Mouse (Mus musculus) stomach, postnatal 0 days (tissue): Measurements from ENCODE around the gene Mmp15. TPM values are rescaled to one million over a fixed set of nuclear protein-coding genes. Genes with fewer than 3 reads are reported as not detected.
A peak's percentile ranks its signal among the peaks of the same experiment; 100 is the strongest.

Experiments used
- ATAC-seq: fragments of 200-750 bp; cut with Nextera tagmentation; 2 replicates; pipeline ENCODE4 v1.8.0; 2017; ENCODE audit not compliant: low FRiP score, low TSS enrichment
- DNase-seq: peaks from one replicate; pipeline ENCODE4 v3.0.0-alpha.2; 2016; ENCODE audit warnings: low spot score
- H3K27ac ChIP-seq: fragments of 300-500 bp; sonication (generic); replicated peaks from 2 replicates; pipeline ENCODE4 v1.5.1; 2014; ENCODE audit warnings: mild to moderate bottlenecking, control low read depth
- H3K27me3 ChIP-seq: fragments of 300-500 bp; sonication (generic); 2 replicates; pipeline ENCODE4 v1.6.1; 2014; ENCODE audit warnings: low read length; ENCODE audit not compliant: control insufficient read depth, insufficient read depth
- H3K36me3 ChIP-seq: fragments of 300-500 bp; sonication (generic); 2 replicates; pipeline ENCODE4 v1.6.1; 2014; ENCODE audit warnings: low read length, mixed read lengths; ENCODE audit not compliant: control insufficient read depth, insufficient read depth
- H3K4me1 ChIP-seq: fragments of 300-500 bp; sonication (generic); replicated peaks from 2 replicates; pipeline ENCODE4 v1.6.1; 2014; ENCODE audit warnings: antibody characterized with exemption; ENCODE audit not compliant: control insufficient read depth, insufficient read depth
- H3K4me2 ChIP-seq: fragments of 300-500 bp; sonication (generic); replicated peaks from 2 replicates; pipeline ENCODE4 v1.6.1; 2014; ENCODE audit warnings: low read depth, mild to moderate bottlenecking, control low read depth, moderate library complexity
- H3K4me3 ChIP-seq: fragments of 300-500 bp; sonication (generic); 2 replicates; pipeline ENCODE4 v1.5.1; 2014; ENCODE audit warnings: low read depth, low read length, control low read depth
- H3K9ac ChIP-seq: fragments of 300-500 bp; sonication (generic); 2 replicates; pipeline ENCODE4 v1.6.1; 2014; ENCODE audit warnings: mild to moderate bottlenecking, low read length, control low read depth, mixed read lengths
- H3K9me3 ChIP-seq: fragments of 300-500 bp; sonication (generic); 2 replicates; pipeline ENCODE4 v1.6.1; 2016; ENCODE audit warnings: low read length; ENCODE audit not compliant: control insufficient read depth
- CTCF ChIP-seq: IDR thresholded peaks from 2 replicates; pipeline ENCODE4 v1.5.1; 2016; ENCODE audit warnings: antibody characterized with exemption, low read depth, mild to moderate bottlenecking, moderate library complexity
- EP300 ChIP-seq: optimal IDR thresholded peaks from 2 replicates; pipeline ENCODE3; 2016; ENCODE audit warnings: antibody characterized with exemption
- WGBS: fragments of 180-500 bp; shearing (Covaris S2); extraction: QIAGEN DNeasy Blood & Tissue Kit; methylation state at CpG from one replicate; pipeline ENCODE4 v1.1.7; 2014; 5-methylcytosine and 5-hydroxymethylcytosine counted together
- polyA plus RNA-seq: library from polyadenylated mRNA; unstranded; fragments of >200 nt; fragmentation: Nextera tagmentation; extraction: Ambion mirVana; gene quantifications from 2 replicates; pipeline ENCODE4 v1.2.1, GENCODE M21; 2015

The Mmp15 gene
- polyA plus RNA-seq, 1 experiment from 2014 or later = 19.0 TPM

GRCm38 (mm10) chr8:95346643-95347545, 5.2 kb upstream of the Mmp15 start:
- Histone ChIP-seq H3K9me3 (no peaks in the 10 kb centered on the region), H3K36me3 (no peaks in the 10 kb centered on the region; the same call in 1 of the 2 replicates), H3K27me3 (no peaks in the 10 kb centered on the region), H3K4me1 (0 out of 2 replicates have a peak, but pooled peaks cover 3% of the 10 kb centered on the region), H3K4me2 (no peak overlapping the region), H3K27ac (no peak overlapping the region), H3K9ac (no peak overlapping the region), H3K4me3 (no peak overlapping the region)
- TF ChIP-seq CTCF (peak; percentile 87), EP300 (no peak)
- peak; percentile 78 for DNase-seq
- 0 out of 2 replicates have a peak, but pooled peaks have one; percentile 6 for ATAC-seq
- WGBS = 21% methylated on average over 8 of the region's 8 CpGs

GRCm38 (mm10) chr8:95348356-95348755, 3.7 kb upstream of the Mmp15 start:
- no peak overlapping the region for H3K4me3 ChIP-seq
- H3K9me3 ChIP-seq = no peaks in the 10 kb centered on the region
- WGBS = 79% methylated on average over 2 of the region's 2 CpGs
- no peak for TF ChIP-seq EP300
- no peak for TF ChIP-seq CTCF
- H3K36me3 ChIP-seq = no peaks in the 10 kb centered on the region; the same call in 1 of the 2 replicates
- ATAC-seq (peak; percentile 68), DNase-seq (peak; percentile 59)
- 0 out of 2 replicates have a peak, but pooled peaks cover 3% of the 10 kb centered on the region for H3K4me1 ChIP-seq
- no peak overlapping the region for H3K4me2 ChIP-seq
- H3K27ac ChIP-seq = peak overlapping the region; percentile 82
- no peaks in the 10 kb centered on the region for H3K27me3 ChIP-seq
- no peak overlapping the region; the same call in 1 of the 2 replicates for H3K9ac ChIP-seq

GRCm38 (mm10) chr8:95348811-95349630, 3.0 kb upstream of the Mmp15 start:
- no peak for ATAC-seq
- Histone ChIP-seq H3K27me3 (no peaks in the 10 kb centered on the region), H3K36me3 (no peaks in the 10 kb centered on the region; the same call in 1 of the 2 replicates), H3K4me2 (no peak overlapping the region), H3K4me1 (0 out of 2 replicates have a peak, but pooled peaks cover 3% of the 10 kb centered on the region), H3K27ac (peak overlapping the region; percentile 82), H3K4me3 (no peak overlapping the region), H3K9ac (no peak overlapping the region; the same call in none of the 2 replicates), H3K9me3 (no peaks in the 10 kb centered on the region)
- DNase-seq = peak; percentile 61
- 33% methylated on average over 19 of the region's 19 CpGs for WGBS
- TF ChIP-seq EP300 = no peak
- TF ChIP-seq CTCF = peak; percentile 40

GRCm38 (mm10) chr8:95351461-95351860, 607 bp upstream of the Mmp15 start:
- Histone ChIP-seq H3K27ac (peak overlapping the region; percentile 90; the same call in 1 of the 2 replicates), H3K4me2 (peak overlapping the region; percentile 91), H3K36me3 (no peaks in the 10 kb centered on the region), H3K9ac (peak overlapping the region; percentile 82), H3K27me3 (no peaks in the 10 kb centered on the region), H3K4me1 (0 out of 2 replicates have a peak, but pooled peaks cover 3% of the 10 kb centered on the region), H3K4me3 (peak overlapping the region; percentile 85), H3K9me3 (no peaks in the 10 kb centered on the region)
- TF ChIP-seq CTCF (peak; percentile 67), EP300 (no peak)
- ATAC-seq (peak; percentile 52), DNase-seq (peak; percentile 76)
- WGBS = 2% methylated on average over 15 of the region's 15 CpGs

- 4% methylated on average over 59 of the region's 62 CpGs for WGBS
- Histone ChIP-seq H3K4me1 (0 out of 2 replicates have a peak, but pooled peaks cover 3% of the 10 kb centered on the region), H3K4me3 (peak overlapping the region; percentile 85), H3K36me3 (no peaks in the 10 kb centered on the region), H3K27me3 (no peaks in the 10 kb centered on the region), H3K9ac (peak overlapping the region; percentile 82), H3K9me3 (no peaks in the 10 kb centered on the region), H3K4me2 (peak overlapping the region; percentile 91), H3K27ac (peak overlapping the region; percentile 90)
- TF ChIP-seq CTCF (no peak; the same call in 1 of the 2 replicates), EP300 (no peak)
- ATAC-seq = peak; percentile 28
- DNase-seq = peak; percentile 75
Observed at GRCm38 (mm10) chr8:95352871-95353866, 1.1 kb downstream of the Mmp15 start.
